Mouse (Mus musculus) neural tube, embryonic 11.5 days (tissue): ENCODE measurements at regions not wholly inside any gene's neighbourhood (a gene's known extent, or its start where the extent isn't known, plus 50 kb on each side); places are given as distances from the start of the nearest gene placed in this dataset.
"Not testable (repeated sequence)": the region's sequence is repeated elsewhere in the genome, so short reads cannot be mapped to it uniquely, and the experiment has no call there.

Source experiments
- ATAC-seq: fragments of 200-750 bp; cut with Nextera tagmentation; 2 replicates; pipeline ENCODE4 v1.8.0; 2017; ENCODE audit warnings: moderate number of reproducible peaks, mild to moderate bottlenecking, moderate TSS enrichment, moderate library complexity; ENCODE audit not compliant: insufficient read depth, low FRiP score, low TSS enrichment
- DNase-seq: peaks from one replicate; pipeline ENCODE4 v3.0.0-alpha.2; 2015; ENCODE audit warnings: low spot score
- H3K27ac ChIP-seq: fragments of 300-500 bp; sonication (generic); 2 replicates; pipeline ENCODE4 v1.5.1; 2014; ENCODE audit warnings: low read depth, mild to moderate bottlenecking, low read length
- H3K27me3 ChIP-seq: fragments of 300-500 bp; sonication (generic); 2 replicates; pipeline ENCODE4 v1.6.1; 2014; ENCODE audit warnings: mild to moderate bottlenecking, low read length, mixed read lengths; ENCODE audit not compliant: control insufficient read depth, insufficient read depth
- H3K36me3 ChIP-seq: fragments of 300-500 bp; sonication (generic); 2 replicates; pipeline ENCODE4 v1.6.1; 2014; ENCODE audit warnings: mild to moderate bottlenecking, low read length, moderate library complexity, mixed read lengths; ENCODE audit not compliant: control insufficient read depth, insufficient read depth
- H3K4me1 ChIP-seq: fragments of 300-500 bp; sonication (generic); 2 replicates; pipeline ENCODE4 v1.6.1; 2014; ENCODE audit warnings: low read length, mixed read lengths; ENCODE audit not compliant: control insufficient read depth, insufficient read depth
- H3K4me2 ChIP-seq: fragments of 300-500 bp; sonication (generic); 2 replicates; pipeline ENCODE4 v1.6.1; 2014; ENCODE audit warnings: low read depth, mild to moderate bottlenecking, moderate library complexity
- H3K4me3 ChIP-seq: fragments of 300-500 bp; sonication (generic); 2 replicates; pipeline ENCODE4 v1.5.1; 2014; ENCODE audit warnings: low read depth, low read length
- H3K9ac ChIP-seq: fragments of 300-500 bp; sonication (generic); 2 replicates; pipeline ENCODE4 v1.6.1; 2014; ENCODE audit warnings: mild to moderate bottlenecking, low read length
- H3K9me3 ChIP-seq: fragments of 300-500 bp; sonication (generic); 2 replicates; pipeline ENCODE4 v1.6.1; 2016; ENCODE audit warnings: low read length; ENCODE audit not compliant: control insufficient read depth
- WGBS: fragments of 180-500 bp; shearing (Covaris S2); extraction: QIAGEN DNeasy Blood & Tissue Kit; methylation state at CpG from one replicate; pipeline ENCODE4 v1.1.7; 2014; 5-methylcytosine and 5-hydroxymethylcytosine counted together

DNA sequence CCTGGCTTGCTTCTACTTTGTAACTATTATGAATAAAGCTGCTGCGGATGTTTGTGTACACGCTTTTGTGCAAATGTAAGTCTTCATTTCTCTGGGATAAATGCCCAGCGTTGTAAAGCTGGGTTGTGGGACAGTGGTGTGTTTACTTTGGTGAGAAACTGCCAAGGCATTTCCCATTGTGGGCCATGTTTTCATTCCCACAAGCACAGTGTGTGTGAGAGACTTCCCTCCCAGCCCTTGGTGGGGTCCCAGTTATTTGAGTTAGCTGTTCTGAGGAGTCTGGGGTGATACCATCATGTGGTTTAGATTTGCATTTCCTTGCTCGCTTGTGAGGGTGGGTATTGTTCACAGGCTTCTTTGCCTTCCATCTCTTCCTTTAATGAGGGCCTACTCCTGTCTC is 109.9 kb downstream of the Pmp22 start:
- no peaks in the 10 kb centered on the region for H3K27me3 ChIP-seq
- ATAC-seq, result no peak
- no peaks in the 10 kb centered on the region for H3K36me3 ChIP-seq
- no peaks in the 10 kb centered on the region for H3K9me3 ChIP-seq
- H3K27ac ChIP-seq, result no peak overlapping the region
- H3K4me1 ChIP-seq, result no peaks in the 10 kb centered on the region
- H3K9ac ChIP-seq, result no peak overlapping the region
- WGBS, result 85% methylated on average over 4 of the region's 4 CpGs
- no peak for DNase-seq
- H3K4me3 ChIP-seq, result no peak overlapping the region
- H3K4me2 ChIP-seq, result no peak overlapping the region

DNA sequence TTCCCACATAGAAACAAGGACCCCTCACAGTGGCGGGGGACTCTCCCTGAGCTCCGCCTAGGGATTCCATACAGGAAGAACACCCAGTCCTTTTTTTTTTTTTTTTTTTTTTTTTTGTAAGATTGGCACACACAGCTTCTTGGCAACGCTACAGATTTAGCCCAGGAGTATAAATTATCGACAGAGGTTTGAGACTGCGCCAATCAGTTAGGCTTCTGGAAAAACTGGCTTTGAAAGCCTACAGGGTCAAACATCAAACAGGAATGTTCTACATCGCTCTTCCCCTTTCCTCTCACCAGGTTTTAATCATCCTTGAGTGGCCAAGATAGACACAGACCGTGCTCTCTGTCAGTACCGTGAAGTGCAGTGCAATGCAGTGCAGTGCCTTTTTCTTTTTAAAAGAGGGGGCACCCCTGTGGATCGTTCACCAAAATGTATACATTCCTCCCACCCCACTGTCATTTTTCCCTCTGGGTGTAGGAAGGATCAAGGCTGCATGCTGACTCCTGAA is 115.2 kb downstream of the Pmp22 start:
- ATAC-seq (no peak), DNase-seq (no peak)
- H3K9me3 ChIP-seq, result no peaks in the 10 kb centered on the region
- H3K4me2 ChIP-seq, result no peak overlapping the region
- no peak overlapping the region for H3K9ac ChIP-seq
- no peak overlapping the region for H3K27ac ChIP-seq
- H3K4me3 ChIP-seq, result no peak overlapping the region
- WGBS, result 81% methylated on average over 9 of the region's 9 CpGs
- no peaks in the 10 kb centered on the region for H3K27me3 ChIP-seq
- H3K4me1 ChIP-seq, result no peaks in the 10 kb centered on the region
- no peaks in the 10 kb centered on the region for H3K36me3 ChIP-seq

DNA sequence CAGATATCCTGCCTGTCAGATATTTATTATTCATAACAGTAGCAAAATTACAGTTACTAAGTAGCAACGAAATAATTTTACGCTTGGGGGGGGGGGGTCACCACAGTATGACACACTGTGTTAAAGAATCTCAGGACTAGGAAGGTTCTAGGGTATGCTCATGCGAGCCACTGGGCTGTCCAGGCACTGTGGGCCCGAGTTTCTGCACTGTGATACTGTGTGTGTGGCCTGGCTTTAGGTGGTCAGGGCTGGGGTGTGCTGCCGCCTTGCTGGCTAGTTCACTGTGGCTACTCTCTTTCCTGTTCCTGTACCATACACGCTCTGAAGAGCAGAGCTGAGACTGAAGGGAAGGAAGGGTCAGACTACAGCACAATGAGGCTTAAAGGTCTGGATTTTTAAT is 116.3 kb downstream of the Pmp22 start:
- Histone ChIP-seq H3K27ac (no peak overlapping the region), H3K4me2 (no peak overlapping the region), H3K4me1 (no peaks in the 10 kb centered on the region), H3K9me3 (no peaks in the 10 kb centered on the region), H3K27me3 (no peaks in the 10 kb centered on the region), H3K4me3 (no peak overlapping the region), H3K9ac (no peak overlapping the region), H3K36me3 (no peaks in the 10 kb centered on the region)
- 74% methylated on average over 6 of the region's 6 CpGs for WGBS
- DNase-seq (no peak), ATAC-seq (no peak)

DNA sequence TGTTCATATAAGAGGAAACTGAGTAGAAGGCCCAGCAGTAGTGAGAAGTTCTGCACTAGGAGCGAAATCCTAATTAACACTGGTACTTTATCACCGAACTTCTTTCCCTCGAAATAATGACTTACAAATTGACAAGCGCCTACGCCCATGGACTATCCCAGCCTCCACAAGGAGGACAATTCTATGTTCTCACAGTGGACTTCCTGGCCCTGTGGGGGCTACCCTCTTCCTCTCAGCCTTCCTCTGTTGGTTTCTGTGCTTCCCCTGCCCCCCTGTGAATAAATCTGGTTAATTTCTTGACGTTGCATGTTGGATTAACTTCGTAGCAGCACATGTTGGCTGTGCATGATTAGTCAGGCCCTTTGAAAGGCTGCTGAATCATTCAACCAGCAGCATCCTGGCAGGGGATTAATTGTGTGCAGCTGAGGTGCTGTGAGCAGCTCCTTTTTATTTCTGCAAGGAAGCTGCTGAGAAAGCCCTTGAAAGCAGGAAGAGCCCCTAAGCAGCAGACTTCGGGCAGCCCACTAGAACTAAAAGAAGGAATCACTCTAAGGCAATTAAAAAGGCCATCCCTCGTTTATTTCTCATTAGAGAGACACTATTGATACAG is 117.4 kb downstream of the Pmp22 start:
- no peaks in the 10 kb centered on the region for H3K36me3 ChIP-seq
- no peaks in the 10 kb centered on the region for H3K4me1 ChIP-seq
- WGBS, result 48% methylated on average over 9 of the region's 9 CpGs
- no peak for ATAC-seq
- H3K27me3 ChIP-seq, result no peaks in the 10 kb centered on the region
- H3K4me3 ChIP-seq, result no peak overlapping the region
- H3K9ac ChIP-seq, result no peak overlapping the region
- H3K4me2 ChIP-seq, result no peak overlapping the region
- DNase-seq, result peak; percentile 48
- no peak overlapping the region for H3K27ac ChIP-seq
- H3K9me3 ChIP-seq, result no peaks in the 10 kb centered on the region

DNA sequence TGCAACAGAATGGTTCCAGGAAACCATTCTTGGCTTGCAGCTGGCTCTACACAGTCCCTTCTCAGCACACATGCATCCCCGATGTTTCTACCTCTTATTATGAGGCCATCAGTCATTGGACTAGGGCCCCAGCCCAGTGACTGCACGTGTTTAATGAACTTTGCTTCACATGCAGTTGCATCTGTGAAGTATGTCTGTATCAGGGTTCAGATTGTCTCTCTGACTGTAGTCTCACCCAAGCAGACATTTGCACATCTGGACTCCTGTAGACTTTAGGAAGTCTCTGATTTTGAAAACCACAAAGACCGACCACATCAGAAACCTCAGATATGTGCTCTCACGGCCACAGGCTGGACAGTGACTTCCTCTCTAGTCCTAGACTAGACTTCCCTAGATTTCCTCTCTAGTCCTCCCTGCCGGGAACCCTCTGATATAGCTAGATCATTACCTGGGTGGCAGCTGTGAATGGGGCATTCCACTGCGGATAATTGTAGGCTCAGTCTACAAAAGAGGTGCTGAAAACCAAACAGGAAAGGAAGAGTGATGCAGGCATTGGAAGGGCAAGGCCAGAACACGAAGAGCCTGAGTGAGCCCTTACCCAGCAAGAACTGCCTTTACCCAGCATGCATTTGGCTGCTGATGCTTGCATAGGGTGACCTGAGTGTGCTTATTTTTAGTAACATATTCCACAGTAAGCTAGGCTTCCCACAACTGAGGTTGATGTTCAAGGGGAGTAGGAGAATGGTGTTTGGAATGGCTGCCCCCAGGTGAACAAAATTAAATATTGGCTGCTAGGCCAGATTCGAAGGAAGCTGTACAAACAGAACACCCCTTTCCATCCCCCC is 123.5 kb downstream of the Pmp22 start:
- no peak overlapping the region for H3K9ac ChIP-seq
- H3K27me3 ChIP-seq, result no peaks in the 10 kb centered on the region
- H3K4me2 ChIP-seq, result no peak overlapping the region
- DNase-seq (no peak), ATAC-seq (no peak)
- 63% methylated on average over 8 of the region's 8 CpGs for WGBS
- H3K36me3 ChIP-seq, result no peaks in the 10 kb centered on the region
- H3K4me1 ChIP-seq, result no peaks in the 10 kb centered on the region
- H3K9me3 ChIP-seq, result no peaks in the 10 kb centered on the region
- H3K27ac ChIP-seq, result no peak overlapping the region
- no peak overlapping the region for H3K4me3 ChIP-seq

DNA sequence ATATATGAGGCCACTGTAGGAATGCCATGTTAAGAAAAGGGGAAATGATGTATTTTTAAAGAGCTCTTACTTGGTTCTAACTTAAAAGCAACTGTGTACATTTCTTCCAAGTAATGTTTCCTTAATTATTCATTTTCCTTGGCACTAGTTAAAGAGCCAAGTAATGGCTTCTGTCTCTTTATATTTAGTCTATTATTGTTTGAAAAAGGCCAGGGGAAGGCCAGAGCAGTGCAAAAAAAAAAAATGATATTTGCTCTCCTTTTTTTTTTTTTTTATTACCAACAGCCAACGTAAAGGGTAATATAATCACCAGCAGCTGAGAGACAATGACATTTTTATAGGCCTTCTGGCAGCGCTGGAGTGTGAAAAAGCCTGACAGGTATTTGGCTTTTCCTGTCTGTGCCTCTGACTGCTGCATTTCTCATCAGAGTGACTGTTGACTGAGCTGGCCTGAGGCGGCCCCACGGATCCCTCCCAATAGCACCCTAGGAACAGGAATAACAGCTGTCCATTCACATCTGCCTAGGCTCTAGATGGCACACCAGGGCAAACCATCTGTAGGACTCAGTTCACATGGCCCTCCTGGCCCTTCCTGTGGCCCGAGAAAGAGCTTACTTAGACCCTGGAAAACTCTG is 124.3 kb downstream of the Pmp22 start:
- ATAC-seq, result no peak
- Histone ChIP-seq H3K36me3 (no peaks in the 10 kb centered on the region), H3K9me3 (no peaks in the 10 kb centered on the region), H3K4me1 (no peaks in the 10 kb centered on the region), H3K4me2 (no peak overlapping the region), H3K9ac (peak overlapping the region; percentile 22; the same call in 1 of the 2 replicates), H3K27me3 (no peaks in the 10 kb centered on the region), H3K27ac (no peak overlapping the region), H3K4me3 (no peak overlapping the region)
- 33% methylated on average over 5 of the region's 5 CpGs for WGBS
- no peak for DNase-seq

DNA sequence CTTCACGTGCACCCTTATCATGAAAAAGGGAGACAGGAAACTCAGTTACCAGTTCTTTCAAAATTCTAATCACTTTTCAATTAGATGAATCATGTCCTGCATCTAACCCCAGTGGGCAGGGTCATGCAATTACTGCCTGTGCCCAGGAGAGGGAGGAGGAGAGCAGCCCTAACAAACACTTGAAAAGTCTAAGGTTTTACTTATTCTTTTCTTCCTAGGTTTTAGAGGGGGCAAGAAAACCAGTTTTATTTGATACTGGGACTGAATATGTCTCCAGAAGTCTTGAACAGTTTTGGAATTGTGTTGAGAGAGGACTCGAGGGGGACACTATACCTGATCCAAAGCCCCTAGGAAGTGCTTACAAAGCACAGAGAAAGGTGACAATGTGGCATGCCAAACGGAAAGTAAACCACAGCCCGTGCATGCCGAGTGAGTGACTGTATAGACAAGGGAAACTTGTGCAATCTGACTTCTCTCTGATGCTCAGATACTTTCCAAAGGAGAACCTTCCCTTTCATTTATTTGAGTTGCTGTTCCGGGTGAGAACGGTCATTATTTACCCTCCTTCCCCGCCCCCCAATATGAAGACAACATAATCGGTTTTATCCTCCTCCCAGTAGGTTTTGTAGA is 135.8 kb downstream of the Pmp22 start:
- Histone ChIP-seq H3K4me2 (no peak overlapping the region), H3K4me1 (no peaks in the 10 kb centered on the region), H3K27me3 (no peaks in the 10 kb centered on the region), H3K27ac (no peak overlapping the region), H3K36me3 (no peaks in the 10 kb centered on the region), H3K4me3 (no peak overlapping the region), H3K9ac (no peak overlapping the region), H3K9me3 (no peaks in the 10 kb centered on the region)
- no peak for DNase-seq
- ATAC-seq, result no peak
- WGBS, result 63% methylated on average over 9 of the region's 9 CpGs

DNA sequence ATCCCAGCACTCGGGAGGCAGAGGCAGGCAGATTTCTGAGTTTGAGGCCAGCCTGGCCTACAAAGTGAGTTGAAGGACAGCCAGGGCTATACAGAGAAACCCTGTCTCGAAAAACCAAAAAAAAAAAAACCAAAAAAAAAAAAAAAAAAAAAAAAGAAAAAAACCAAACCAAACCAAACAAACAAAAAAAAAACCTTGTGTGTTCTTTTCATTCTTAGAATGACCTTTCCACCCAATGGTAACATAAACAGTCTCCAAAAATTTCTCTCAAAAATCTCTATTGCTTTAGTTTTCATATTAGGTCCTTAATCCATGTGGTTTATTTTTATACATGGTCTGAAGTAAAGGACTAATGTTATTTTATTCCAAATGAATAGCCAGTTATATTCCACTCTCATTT is 137.5 kb downstream of the Pmp22 start:
- not testable (repeated sequence) for H3K9me3 ChIP-seq, H3K4me1 ChIP-seq, H3K36me3 ChIP-seq, H3K4me3 ChIP-seq, ATAC-seq, H3K4me2 ChIP-seq, H3K27ac ChIP-seq, H3K27me3 ChIP-seq, H3K9ac ChIP-seq, DNase-seq
- WGBS, result 86% methylated on average over 2 of the region's 2 CpGs
